Mouse (Mus musculus) spleen, postnatal 14 days (tissue): ENCODE data around the gene Sema6b.
"Not testable (repeated sequence)": the region's sequence is repeated elsewhere in the genome, so short reads cannot be mapped to it uniquely, and the experiment has no call there.

Experiments
- DNase-seq, 2 experiments: peaks; one replicate each; pipeline ENCODE4 v3.0.0; 2021 to 2022; ENCODE audit warnings: low spot score in 2 of 2

The Sema6b gene

GRCm38 (mm10) chr17:56119431-56119830, 20.7 kb downstream of the Sema6b start:
- DNase-seq = no peak

DNA sequence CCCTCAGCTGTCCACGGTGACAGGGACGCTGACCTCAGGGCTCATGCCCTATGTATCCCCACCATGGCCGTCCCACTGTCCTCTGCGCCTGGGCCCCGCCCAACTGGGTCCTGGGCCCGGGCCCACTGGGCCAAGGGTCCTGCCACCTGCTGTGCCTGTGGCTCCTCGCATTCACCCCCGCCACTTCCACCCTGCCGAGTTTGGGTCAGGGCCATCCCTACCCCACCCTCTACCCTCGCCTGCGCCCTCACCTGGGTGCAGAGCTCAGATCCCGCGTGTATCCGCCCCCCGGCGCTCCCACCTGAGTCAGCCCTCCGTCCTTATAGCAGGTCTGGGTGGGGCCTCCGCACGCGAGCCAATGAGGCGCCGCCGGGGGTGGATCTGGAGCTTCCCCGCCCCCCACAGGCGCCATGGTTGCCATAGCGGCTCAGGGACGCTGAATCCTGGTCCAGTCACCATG, 22.9 kb downstream of the Sema6b start, which contains the start of gene Plin5:
Gene Plin5 (minus strand): TSS at position 346 of the 460 bp plus-strand sequence.
- no peak for DNase-seq

DNA sequence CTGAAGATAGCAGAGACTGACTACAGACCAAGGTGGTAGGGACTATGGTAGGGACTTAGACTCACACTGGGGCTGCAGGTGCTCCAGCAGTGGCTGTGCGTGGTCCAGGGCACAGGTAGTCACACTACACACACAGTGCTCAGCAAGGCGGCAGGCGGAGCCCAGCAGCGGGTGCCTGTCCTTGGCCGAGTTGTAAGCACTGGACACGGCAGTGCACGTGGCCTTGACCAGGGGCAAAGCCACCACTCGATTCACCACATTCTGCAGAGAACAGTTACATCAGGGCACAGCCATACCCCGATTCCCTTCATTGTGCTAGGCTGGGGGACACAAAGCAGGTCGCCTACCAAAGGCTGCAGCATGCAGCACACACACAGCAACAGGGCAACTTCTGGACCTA, 23.9 kb downstream of the Sema6b start:
- DNase-seq = no peak

- DNase-seq = no peak
These were observed 27.4 kb downstream of the Sema6b start for GRCm38 (mm10) chr17:56112743-56113142.

DNA sequence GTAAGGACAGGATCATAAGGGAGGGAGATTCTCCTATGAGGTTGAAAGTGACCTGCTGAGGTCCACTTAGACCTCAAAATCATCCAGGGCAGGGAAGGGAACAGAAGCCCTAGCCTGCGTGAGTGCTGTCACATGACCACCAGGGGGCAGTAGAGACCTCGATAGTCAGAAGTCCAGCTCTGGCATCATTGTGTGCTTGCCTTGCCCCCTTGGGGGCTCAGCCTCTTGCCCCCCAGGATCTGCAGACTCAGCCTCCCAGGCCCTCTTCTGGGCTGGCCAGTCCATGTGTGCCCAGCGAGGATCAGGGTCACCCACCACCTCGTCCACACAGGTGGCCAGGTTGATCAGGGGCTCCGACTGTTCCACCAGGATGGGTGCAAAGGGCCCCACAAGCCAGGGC, 28.3 kb downstream of the Sema6b start:
- DNase-seq = peak in 1 of 2 experiments; percentile 50

GRCm38 (mm10) chr17:56111021-56111420, 29.1 kb downstream of the Sema6b start:
- no peak for DNase-seq

DNA sequence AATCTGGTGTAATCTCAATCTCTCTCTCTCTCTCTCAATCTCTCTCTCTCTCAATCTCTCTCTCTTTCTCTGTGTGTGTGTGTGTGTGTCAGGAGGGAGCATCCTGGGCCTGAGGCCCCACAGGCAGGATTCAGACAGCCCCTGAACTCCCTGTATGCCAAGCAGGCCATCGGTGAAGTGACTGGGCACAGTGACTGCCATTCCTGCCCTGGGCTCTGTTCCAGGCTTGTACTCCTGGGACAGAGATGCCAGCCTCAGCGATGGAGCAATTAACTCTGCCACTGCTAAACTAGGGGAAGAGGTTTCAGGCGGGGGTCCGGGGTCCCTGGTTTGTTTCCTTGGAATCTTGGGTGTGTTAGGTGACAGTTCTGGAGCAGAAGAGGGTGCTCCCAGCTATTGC, 29.6 kb downstream of the Sema6b start:
- DNase-seq = no peak

DNA sequence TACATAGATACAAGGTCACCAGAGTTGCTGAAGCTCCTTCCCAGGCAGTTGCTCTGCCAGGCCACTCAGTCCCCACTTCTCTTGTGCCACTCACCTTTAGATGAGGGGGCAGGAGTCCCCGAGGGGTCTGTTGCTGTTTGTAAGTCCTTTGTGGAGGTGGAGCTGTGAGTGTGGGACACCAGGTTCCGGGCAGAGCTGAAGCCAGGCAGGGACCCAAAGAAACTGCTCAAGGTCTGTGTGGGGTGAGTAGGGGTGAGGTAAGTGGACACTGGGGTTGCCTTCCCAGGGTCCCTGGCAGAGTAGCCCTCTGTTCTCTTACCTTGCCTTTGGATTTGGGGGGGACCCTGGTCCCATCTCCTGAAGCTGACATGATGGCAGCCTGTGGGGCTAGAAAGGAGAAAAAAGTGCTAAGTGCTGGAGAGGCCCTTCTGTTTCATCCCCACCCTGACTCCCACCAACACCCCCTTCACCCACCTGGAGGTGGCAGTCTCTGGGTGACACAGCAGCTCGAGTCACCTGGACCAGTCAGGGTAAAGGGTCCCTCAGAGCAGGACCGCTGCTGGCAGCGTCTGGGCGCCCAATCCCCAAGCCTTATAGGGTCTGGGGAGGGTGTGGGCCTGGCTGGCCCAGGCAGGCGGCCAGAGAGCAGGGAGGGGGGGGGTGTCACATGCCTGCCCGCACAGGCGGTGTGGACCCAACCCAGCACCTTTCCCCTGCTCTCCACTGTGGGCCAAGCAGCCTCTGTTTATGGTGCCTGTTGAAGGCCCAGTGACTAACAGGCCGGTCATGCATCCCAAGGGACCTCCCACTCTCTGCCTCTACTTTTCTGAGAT, 30.7 kb downstream of the Sema6b start, which contains the start of gene Plin4:
Gene Plin4 (minus strand): TSS at position 585 of the 833 bp plus-strand sequence.
- DNase-seq = no peak

DNA sequence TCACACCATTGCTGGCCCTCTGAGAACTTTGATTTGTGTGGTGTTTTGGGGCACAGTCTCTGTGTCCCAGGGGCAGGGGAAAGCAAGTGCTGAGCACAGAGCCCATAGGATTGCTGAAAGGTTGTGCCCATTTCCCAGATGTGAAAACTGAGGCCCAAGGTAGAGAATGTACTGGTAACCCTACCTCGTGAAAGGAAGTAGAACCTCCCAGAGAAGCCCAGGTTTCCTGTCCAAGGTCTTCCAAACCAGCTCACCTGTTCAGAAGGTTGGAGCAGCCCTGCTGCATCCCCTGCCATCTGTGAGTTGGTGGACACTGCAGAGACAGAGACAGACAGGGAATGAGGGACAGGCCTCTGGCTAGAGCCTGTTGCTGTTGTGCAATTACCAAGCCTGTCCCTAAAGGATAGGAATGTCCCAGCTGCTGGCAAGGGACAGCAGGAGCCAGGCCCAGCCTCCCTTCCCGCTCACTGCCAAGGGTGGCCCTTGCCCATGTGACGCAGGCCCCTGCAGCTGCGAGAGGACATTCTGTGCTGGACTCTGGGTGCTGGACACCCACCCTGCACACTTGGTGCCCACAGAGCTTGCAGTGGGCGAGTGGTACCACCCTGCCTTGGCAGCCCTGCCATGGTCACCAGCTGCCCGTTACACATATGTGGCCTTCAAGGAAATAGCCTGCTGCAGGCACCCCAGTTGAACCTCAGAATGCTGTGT, 31.7 kb downstream of the Sema6b start:
- DNase-seq = no peak

GRCm38 (mm10) chr17:56107736-56108135, 32.4 kb downstream of the Sema6b start:
- no peak for DNase-seq

DNA sequence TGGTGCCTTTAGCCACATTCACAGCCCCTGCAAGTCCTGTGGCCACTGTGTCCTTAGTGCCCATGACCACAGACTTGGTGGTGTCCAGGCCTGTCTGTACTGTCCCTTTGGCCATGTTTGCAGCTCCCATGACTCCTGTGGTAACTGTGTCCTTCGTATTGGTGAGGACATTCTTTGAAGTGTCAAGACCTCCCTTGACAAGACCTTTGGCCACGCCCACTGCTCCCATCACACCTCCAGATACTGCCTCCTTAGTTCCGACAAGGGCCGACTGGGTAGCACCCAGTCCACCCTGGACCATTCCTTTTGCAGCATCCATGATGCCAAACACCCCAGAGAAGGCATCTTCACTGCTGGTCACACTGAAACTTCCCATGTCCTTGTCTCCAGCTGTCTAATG, 33.2 kb downstream of the Sema6b start:
- no peak for DNase-seq

DNA sequence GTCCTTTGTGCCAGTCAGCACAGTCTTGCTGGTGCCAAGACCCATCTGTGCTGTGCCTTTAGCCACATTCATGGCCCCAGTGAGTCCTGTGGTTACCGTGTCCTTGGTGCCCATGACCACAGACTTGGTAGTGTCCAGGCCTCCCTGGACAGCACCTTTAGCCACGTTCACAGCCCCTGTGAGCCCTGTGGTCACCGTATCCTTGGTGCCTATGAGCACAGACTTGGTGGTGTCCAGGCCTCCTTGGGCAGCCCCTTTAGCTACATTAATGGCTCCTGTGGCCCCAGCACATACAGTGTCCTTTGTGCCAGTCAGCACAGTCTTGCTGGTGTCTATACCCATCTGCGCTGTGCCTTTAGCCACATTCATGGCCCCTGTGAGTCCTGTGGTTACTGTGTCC, 33.7 kb downstream of the Sema6b start:
- not testable (repeated sequence) for DNase-seq

DNA sequence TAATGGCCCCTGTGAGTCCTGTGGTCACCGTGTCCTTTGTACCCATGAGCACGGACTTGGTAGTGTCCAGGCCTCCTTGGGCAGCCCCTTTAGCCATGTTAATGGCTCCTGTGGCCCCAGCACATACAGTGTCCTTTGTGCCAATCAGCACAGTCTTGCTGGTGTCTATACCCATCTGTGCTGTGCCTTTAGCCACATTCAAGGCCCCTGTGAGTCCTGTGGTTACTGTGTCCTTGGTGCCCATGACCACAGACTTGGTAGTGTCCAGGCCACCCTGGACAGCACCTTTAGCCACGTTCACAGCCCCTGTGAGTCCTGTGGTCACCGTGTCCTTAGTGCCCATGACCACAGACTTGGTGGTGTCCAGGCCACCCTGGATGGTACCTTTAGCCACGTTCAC, 35.3 kb downstream of the Sema6b start:
- DNase-seq = not testable (repeated sequence)

- DNase-seq = no peak
These were observed 36.5 kb downstream of the Sema6b start for GRCm38 (mm10) chr17:56103465-56104285.

DNA sequence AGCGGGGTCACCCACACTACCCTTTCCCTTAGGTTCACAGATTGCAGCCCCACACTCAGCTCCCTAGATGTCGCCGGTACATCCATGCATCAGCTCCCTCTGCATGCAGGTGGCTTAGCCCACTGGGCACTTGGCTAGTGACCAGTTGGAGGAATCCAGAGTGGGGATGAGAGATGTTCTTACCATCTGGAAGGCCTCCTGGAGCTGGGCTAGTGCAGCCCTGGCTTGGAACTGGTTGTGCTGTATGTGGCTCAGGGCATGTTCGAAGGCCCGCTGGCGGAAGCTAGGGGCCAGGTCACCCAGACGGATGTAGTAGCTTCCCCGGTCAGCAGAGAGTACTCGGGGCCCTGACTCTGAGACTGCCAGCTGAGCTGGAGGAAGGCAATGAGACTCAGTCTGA, 37.2 kb downstream of the Sema6b start:
- DNase-seq = no peak

GRCm38 (mm10) chr17:56102158-56102557, 38.0 kb downstream of the Sema6b start:
- no peak for DNase-seq

DNA sequence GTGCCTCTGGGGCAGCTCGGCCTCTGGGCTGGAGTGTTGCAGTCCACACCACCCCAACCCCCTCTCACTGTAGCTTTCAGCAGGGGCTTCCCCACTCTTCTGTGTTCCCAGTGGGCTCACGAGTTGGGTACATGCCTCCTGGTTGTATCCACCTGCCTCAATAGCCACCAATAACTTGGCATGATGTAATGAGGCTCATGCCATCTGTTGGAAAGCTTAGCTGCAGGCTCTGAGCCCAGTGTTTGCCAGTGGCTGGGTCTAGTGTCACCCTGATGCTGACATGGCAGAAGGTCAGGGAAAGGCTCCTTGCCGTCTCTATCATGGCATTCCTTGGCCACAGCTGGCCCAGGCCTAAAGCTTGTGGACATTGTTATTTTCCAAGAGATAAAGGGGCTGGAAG, 39.3 kb downstream of the Sema6b start:
- DNase-seq = no peak

DNA sequence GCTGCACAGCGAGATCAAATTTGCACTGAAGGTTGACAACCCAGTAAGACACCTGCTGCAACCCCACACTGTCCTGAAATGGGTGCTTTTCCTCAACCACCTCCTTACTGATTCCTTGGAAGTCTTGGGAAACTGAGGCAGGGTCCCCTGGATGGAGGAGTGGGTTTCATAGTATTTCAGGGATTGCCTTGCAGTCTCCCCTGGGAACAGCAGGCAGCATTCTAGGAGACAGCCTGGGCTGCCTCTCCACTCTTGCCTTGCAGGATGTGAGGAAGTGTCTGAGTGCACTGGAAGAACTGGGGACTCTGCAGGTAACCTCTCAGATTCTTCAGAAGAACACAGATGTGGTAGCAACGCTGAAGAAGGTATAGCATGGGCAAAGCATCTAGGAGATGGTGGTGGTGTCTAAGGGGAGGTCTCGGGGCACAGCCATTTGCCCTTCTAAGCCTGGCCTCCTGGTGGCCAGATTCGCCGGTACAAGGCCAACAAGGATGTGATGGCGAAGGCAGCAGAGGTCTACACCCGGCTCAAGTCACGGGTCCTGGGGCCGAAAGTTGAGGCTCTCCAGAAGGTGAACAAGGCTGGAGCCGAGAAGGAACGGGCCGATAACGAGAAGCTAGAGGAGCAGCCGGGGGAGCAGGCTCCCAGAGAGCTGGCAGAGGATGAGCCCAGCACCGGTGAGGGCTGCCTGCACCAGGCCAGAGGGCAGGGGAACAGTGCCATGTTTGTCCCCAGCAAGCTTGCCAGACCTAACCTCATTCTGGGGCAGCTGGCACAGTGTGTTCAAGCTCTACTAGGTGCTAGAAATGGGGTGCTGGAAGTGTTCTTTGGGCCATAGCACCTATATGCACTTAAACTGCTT, 41.2 kb downstream of the Sema6b start:
- DNase-seq = no peak

DNA sequence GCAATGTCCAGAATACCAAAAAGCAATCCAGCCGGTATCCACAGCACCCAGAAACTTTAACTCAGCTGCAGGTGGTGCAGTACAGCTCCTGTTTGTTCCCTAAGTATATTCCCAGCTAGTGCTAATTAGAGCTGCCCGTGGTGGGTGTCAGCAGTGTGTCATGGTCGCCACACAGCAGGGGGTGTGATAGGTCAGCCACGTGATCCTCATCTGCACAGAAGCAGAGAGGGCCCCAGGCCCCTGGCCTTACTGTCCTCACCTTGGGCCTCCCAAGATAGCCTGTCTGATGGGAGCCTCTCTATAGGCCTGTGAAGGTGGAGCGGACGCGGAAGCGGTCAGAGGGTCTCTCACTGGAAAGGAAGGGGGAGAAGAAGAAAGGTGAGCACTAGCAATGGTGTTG, 42.0 kb downstream of the Sema6b start:
- DNase-seq = no peak

DNA sequence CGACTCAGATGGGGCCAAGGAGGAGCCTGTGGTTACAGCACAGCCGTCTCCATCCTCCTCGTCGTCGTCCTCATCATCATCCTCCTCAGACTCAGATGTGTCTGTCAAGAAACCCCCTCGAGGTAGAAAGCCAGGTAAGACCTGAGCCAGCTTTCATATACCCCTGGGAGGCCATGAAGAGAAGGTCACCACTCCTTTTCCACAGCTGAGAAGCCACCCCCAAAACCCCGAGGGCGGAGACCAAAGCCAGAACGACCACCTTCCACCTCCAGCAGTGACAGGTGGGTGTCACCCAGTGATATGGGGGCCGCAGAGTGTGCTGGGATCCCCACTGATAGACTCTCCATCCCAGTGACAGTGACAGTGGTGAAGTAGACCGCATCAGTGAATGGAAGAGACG, 43.3 kb downstream of the Sema6b start:
- no peak for DNase-seq

DNA sequence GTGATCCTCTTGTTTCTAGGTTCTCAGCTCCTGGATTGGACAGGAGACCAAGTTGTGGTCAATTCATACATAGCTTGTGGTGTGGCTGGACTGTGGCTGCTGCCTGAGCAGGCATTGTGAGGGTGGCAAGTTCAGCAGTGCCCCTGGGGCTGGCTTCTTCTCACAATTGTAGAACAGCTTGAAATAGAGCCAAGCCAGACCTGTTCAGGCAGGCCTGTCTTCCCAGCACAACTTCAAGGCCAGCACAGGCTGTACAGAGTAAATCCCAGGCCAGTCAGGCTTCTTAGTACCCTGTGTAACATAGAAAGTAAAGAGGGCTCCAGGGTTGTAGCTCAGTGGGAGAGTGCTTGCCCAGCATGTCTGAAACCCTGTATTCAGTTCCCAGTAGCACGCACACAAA, 47.3 kb downstream of the Sema6b start:
- no peak for DNase-seq
